Mouse (Mus musculus) cerebellum, postnatal 36 days (tissue): Measurements from ENCODE around the gene Scgb1b15.
"Not testable (repeated sequence)": the region's sequence is repeated elsewhere in the genome, so short reads cannot be mapped to it uniquely, and the experiment has no call there.

Experiments used
- DNase-seq, 2 experiments: peaks; one replicate each; pipeline ENCODE4 v3.0.0; 2021 to 2022; ENCODE audit warnings: mixed read lengths in 2 of 2

Scgb1b15 gene

DNA sequence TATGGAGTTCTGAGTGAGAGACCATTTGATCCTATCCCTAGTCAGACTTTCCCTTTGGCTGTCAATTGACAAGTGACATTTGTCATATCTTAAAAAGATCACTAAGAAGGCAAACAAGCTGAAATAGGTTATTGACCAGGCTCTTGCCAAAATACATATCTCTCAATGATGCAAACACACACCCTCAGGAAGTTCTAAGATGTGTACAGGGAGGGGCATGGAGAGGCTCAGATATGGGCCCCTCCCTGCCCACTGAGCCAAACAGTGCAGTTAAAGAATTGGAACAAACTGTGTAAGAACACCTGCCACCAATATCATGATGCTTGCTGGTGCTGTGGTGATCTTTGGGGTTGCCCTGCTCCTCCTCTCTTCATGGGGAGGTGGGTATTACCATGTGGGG is at the start of gene Scgb1b15:
Gene Scgb1b15, plus strand, starts transcription at position 301 of the 400 bp plus-strand sequence.
- DNase-seq = not testable (repeated sequence)

DNA sequence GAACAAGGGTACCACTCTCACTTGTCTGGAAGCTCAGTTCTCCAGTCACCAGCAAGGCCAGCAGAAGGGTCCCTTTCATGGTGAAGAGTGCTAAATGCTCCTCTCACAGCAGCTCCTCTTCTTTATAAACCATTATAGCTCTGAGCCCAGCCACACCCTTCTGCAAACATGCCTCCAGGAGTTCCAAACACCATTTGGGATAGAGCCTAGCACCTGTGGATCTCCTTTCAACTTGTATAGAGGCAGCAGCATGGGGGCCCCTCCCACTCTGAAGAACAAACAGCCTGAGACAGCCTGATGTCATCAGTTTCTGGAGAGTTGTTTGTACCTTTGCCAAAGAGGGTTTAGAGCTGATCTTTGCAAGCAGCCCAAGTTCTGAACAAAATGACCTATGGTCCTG is 6.8 kb upstream of the Scgb1b15 start, which contains the start of gene Scgb2b15:
Gene Scgb2b15, minus strand, starts transcription at position 101 of the 400 bp plus-strand sequence.
- not testable (repeated sequence) for DNase-seq
